Mouse (Mus musculus) spleen, adult 2 months (tissue): ENCODE measurements around the gene Slc29a2.

Experiments used
- CTCF ChIP-seq: fragments of 200-500 bp; IDR thresholded peaks from 2 replicates; pipeline ENCODE4 v1.5.1; 2011; ENCODE audit warnings: mild to moderate bottlenecking, inconsistent platforms; ENCODE audit not compliant: insufficient read depth, insufficient read length, insufficient replicate concordance; ENCODE audit errors: extremely low read depth
- POLR2A ChIP-seq: fragments of 200-500 bp; IDR thresholded peaks from 2 replicates; pipeline ENCODE4 v1.6.1; 2011; ENCODE audit warnings: low read depth, low read length, inconsistent platforms

GRCm38 (mm10) chr19:5071077-5071476, 47.4 kb downstream of the Slc29a2 start:
- TF ChIP-seq POLR2A (no peak), CTCF (no peak)
